8 mouse cellular contexts compared by ENCODE assay signal in the genomic region with DNA sequence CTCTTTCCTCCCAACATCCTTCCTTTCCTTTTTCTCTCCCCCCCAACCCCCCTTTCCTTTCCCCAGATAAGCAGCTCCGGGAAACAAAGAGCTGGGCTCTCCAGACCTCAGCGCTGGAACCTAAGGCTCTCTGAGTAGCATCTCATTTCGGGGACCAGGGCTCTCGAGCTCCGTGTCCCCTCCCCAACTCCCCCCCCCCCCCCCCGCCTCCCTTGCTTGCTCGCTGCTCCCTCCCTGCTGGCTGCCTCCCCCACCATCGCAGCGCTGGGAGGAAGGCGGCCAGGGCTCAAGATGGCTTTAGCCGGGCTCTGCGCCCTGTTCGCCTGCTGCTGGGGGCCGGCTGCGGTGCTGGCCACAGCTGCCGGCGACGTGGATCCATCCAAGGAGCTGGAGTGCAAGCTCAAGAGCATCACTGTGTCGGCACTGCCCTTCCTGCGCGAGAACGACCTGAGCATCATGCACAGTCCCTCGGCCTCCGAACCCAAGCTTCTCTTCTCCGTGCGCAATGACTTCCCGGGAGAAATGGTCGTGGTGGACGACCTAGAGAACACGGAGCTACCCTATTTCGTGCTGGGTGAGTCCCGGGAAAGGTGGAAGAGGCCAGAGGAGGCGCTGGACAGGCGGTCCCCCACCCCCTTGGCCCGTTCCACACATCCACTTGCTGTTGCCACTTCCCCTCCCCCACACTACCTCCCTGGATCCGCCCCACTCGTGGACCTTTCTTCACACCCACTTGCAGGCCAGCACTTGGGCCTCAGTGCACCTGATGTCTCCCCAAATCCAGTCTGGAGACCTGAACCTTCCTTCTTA. TPM values are rescaled to one million over a fixed set of nuclear protein-coding genes. Genes with fewer than 3 reads are reported as not detected.
A peak's percentile ranks its signal among the peaks of the same experiment; 100 is the strongest.
DNase-seq lines count a peak whose midpoint lies in the region; ATAC-seq lines count a peak whose summit lies in the region.

No protein-coding gene starts in this region.

- WGBS in heart, embryonic 12.5 days: under 1% methylated on average over 34 of the region's 37 CpGs
- under 1% methylated on average over 19 of the region's 37 CpGs for WGBS in embryonic facial prominence, embryonic 14.5 days
- under 1% methylated on average over 34 of the region's 37 CpGs for WGBS in neural tube, embryonic 15.5 days

- peak overlapping the region; percentile 91 for H3K4me2 ChIP-seq in heart, embryonic 12.5 days
- peak overlapping the region; percentile 79 for H3K4me2 ChIP-seq in embryonic facial prominence, embryonic 14.5 days (ENCODE audit: low read depth, low read length)
- peak overlapping the region; percentile 86 for H3K4me2 ChIP-seq in neural tube, embryonic 15.5 days

- H3K27me3 ChIP-seq in heart, embryonic 12.5 days (replicated peaks): peaks cover 36% of the 10 kb centered on the region
- H3K27me3 ChIP-seq in embryonic facial prominence, embryonic 14.5 days (replicated peaks; ENCODE audit: control insufficient read depth, insufficient read depth, low read length): peaks cover 8% of the 10 kb centered on the region
- no peaks in the 10 kb centered on the region for H3K27me3 ChIP-seq in neural tube, embryonic 15.5 days (replicated peaks)

- no peak for DNase-seq in heart, adult 18-20 months
- peak; percentile 32 for DNase-seq in Muller cell, postnatal 12 days (ENCODE audit: inconsistent ontology term)
- DNase-seq in embryonic facial prominence, embryonic 14.5 days (ENCODE audit: low spot score): no peak
- peak; percentile 26 to 38 for DNase-seq in left cerebral cortex, postnatal 14 days (ENCODE audit: low spot score in 2 of 2)
- DNase-seq in thymus, postnatal 36 days: no peak
- DNase-seq in urinary bladder, adult 18-20 months (ENCODE audit: low spot score in 2 of 2): no peak

- no peaks in the 10 kb centered on the region for H3K36me3 ChIP-seq in heart, embryonic 12.5 days
- no peaks in the 10 kb centered on the region for H3K36me3 ChIP-seq in embryonic facial prominence, embryonic 14.5 days (ENCODE audit: control insufficient read depth, insufficient read depth, low read length)
- no peaks in the 10 kb centered on the region for H3K36me3 ChIP-seq in neural tube, embryonic 15.5 days

- ATAC-seq in heart, embryonic 12.5 days (ENCODE audit: insufficient number of reproducible peaks, low FRiP score): 0 out of 2 replicates have a peak, but pooled peaks have one; percentile 25
- peak; percentile 74 for ATAC-seq in embryonic facial prominence, embryonic 14.5 days (ENCODE audit: low read depth)
- ATAC-seq in neural tube, embryonic 15.5 days (ENCODE audit: low FRiP score): peak; percentile 84

- H3K9me3 ChIP-seq in heart, embryonic 12.5 days (replicated peaks): no peaks in the 10 kb centered on the region
- H3K9me3 ChIP-seq in embryonic facial prominence, embryonic 14.5 days (ENCODE audit: control insufficient read depth, low read length): no peaks in the 10 kb centered on the region
- H3K9me3 ChIP-seq in neural tube, embryonic 15.5 days (replicated peaks): no peaks in the 10 kb centered on the region

- no peak overlapping the region for H3K27ac ChIP-seq in heart, embryonic 12.5 days (ENCODE audit: poor library complexity, severe bottlenecking)
- H3K27ac ChIP-seq in embryonic facial prominence, embryonic 14.5 days (replicated peaks; ENCODE audit: low read depth, low read length): no peak overlapping the region
- peak overlapping the region; percentile 95 for H3K27ac ChIP-seq in neural tube, embryonic 15.5 days (replicated peaks)

- H3K9ac ChIP-seq in heart, embryonic 12.5 days: peak overlapping the region; percentile 49
- peak overlapping the region; percentile 65 for H3K9ac ChIP-seq in embryonic facial prominence, embryonic 14.5 days (ENCODE audit: low read depth, low read length)
- H3K9ac ChIP-seq in neural tube, embryonic 15.5 days (replicated peaks): peak overlapping the region; percentile 94

- H3K4me1 ChIP-seq in heart, embryonic 12.5 days (replicated peaks): peaks cover 7% of the 10 kb centered on the region
- no peaks in the 10 kb centered on the region for H3K4me1 ChIP-seq in embryonic facial prominence, embryonic 14.5 days (ENCODE audit: control insufficient read depth, insufficient read depth, low read length)
- peaks cover 37% of the 10 kb centered on the region for H3K4me1 ChIP-seq in neural tube, embryonic 15.5 days

- peak overlapping the region; percentile 55 for H3K4me3 ChIP-seq in heart, embryonic 12.5 days
- H3K4me3 ChIP-seq in embryonic facial prominence, embryonic 14.5 days (ENCODE audit: low read depth, low read length): peak overlapping the region; percentile 47
- H3K4me3 ChIP-seq in neural tube, embryonic 15.5 days (replicated peaks): peak overlapping the region; percentile 67

- intact Hi-C loops in left cerebral cortex, postnatal 14 days (cut with DNase I): no loop called here

RNA-seq across cellular contexts. Expression of a gene that starts 0.4 kb away (rescaled TPM):
- polyA plus RNA-seq in heart, embryonic 12.5 days (2016; fragmentation: Nextera tagmentation; extraction: Ambion mirVana): 1.6 and 1.7 TPM in 2 replicates
- 1 to 10 TPM in 1 of 2 experiments, under 1 TPM in 1; 0.46 to 1.1 TPM for total RNA-seq in heart, adult 18-20 months (2021)
- polyA plus RNA-seq in embryonic facial prominence, embryonic 14.5 days (2014; fragmentation: Nextera tagmentation; extraction: Ambion mirVana): 3.4 and 3.5 TPM in 2 replicates
- total RNA-seq in left cerebral cortex, postnatal 14 days (2021): 100 to 1,000 TPM; 194 to 200 TPM
- polyA plus RNA-seq in neural tube, embryonic 15.5 days (2015; fragmentation: Nextera tagmentation; extraction: Ambion mirVana): 34.3 and 39.5 TPM in 2 replicates

RNA-seq across cellular contexts. Expression of a gene that starts 6.4 kb away (rescaled TPM):
- 0.78 and 1.0 TPM in 2 replicates for polyA plus RNA-seq in heart, embryonic 12.5 days (2016; fragmentation: Nextera tagmentation; extraction: Ambion mirVana)
- total RNA-seq in heart, adult 18-20 months (2021): under 1 TPM; 0.18 to 0.22 TPM
- 1.0 and 1.7 TPM in 2 replicates for polyA plus RNA-seq in embryonic facial prominence, embryonic 14.5 days (2014; fragmentation: Nextera tagmentation; extraction: Ambion mirVana)
- total RNA-seq in left cerebral cortex, postnatal 14 days (2021): 100 to 1,000 TPM; 123 to 144 TPM
- 24.9 and 27.0 TPM in 2 replicates for polyA plus RNA-seq in neural tube, embryonic 15.5 days (2015; fragmentation: Nextera tagmentation; extraction: Ambion mirVana)

Comparison
In these comparisons a context has a peak if more than half of its experiments do, and no peak if none do; other contexts are left out.
1. ATAC-seq: peak in every context shown above with its lines; median percentile 84 in neural tube, embryonic 15.5 days; 74 in embryonic facial prominence, embryonic 14.5 days; 25 in heart, embryonic 12.5 days.
2. DNase-seq: peak in Muller cell, postnatal 12 days (single experiment) and left cerebral cortex, postnatal 14 days (2 of 2); none in heart, adult 18-20 months (0 of 2), embryonic facial prominence, embryonic 14.5 days (single experiment), thymus, postnatal 36 days (0 of 2) and urinary bladder, adult 18-20 months (0 of 2).
3. Peak in every context shown above with its lines, with median percentiles within 50 percentile points of each other: H3K4me2 ChIP-seq, H3K4me3 ChIP-seq and H3K9ac ChIP-seq.